Mouse (Mus musculus) spleen, adult 2 months (tissue): ENCODE measurements at regions not wholly inside any gene's neighbourhood (a gene's known extent, or its start where the extent isn't known, plus 50 kb on each side); places are given as distances from the start of the nearest gene placed in this dataset.

Experiments
- CTCF ChIP-seq: fragments of 200-500 bp; IDR thresholded peaks from 2 replicates; pipeline ENCODE4 v1.5.1; 2011; ENCODE audit warnings: mild to moderate bottlenecking, inconsistent platforms; ENCODE audit not compliant: insufficient read depth, insufficient read length, insufficient replicate concordance; ENCODE audit errors: extremely low read depth
- POLR2A ChIP-seq: fragments of 200-500 bp; IDR thresholded peaks from 2 replicates; pipeline ENCODE4 v1.6.1; 2011; ENCODE audit warnings: low read depth, low read length, inconsistent platforms

DNA sequence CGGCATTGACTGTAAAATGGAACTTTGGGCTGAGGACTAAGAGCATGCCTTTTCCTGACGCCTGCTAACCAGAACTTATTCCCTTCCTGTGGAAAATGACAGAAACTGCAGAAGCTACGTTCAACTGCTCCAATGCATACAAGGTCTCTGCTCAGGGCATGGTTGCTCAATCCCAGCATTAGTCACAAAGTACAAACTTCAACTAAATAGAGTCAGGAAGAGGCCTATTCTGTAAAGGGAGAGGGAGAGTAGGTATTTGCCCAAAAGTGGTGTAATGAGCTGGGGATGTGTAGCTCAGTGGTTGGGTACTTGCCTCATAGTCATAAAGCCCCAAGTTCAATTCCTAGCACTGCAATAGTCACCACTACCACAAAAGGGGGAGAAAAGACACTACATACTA lies 221.7 kb downstream of the Rybp start:
- TF ChIP-seq CTCF = no peak
- no peak for TF ChIP-seq POLR2A
